Mouse (Mus musculus): ENCODE measurements around the gene Apc2. TPM values are rescaled to one million over a fixed set of nuclear protein-coding genes. Genes with fewer than 3 reads are reported as not detected.
A peak's percentile ranks its signal among the peaks of the same experiment; 100 is the strongest.

Gene Apc2
- polyA plus RNA-seq, 1 experiment, result 4.1 TPM

- TF ChIP-seq CTCF (IDR thresholded peaks at IDR 0.05; ENCODE audit: insufficient read depth, low read length), result no peak
- TF ChIP-seq POLR2A (IDR thresholded peaks at IDR 0.05; ENCODE audit: borderline replicate concordance, extremely low read depth, low read depth, low read length), result no peak
- Histone ChIP-seq H3K4me3 (replicated peaks; ENCODE audit: extremely low read depth, low read depth, low read length) (no peak overlapping the region), H3K4me1 (ENCODE audit: control insufficient read depth, insufficient read depth, low read length) (0 out of 2 replicates have a peak, but pooled peaks cover 3% of the 10 kb centered on the region)
- no peak for DNase-seq
- 2% methylated on average over 34 of the region's 34 CpGs for WGBS
Observed at GRCm38 (mm10) chr10:80356737-80357136, 61.0 kb downstream of the Apc2 start.

DNA sequence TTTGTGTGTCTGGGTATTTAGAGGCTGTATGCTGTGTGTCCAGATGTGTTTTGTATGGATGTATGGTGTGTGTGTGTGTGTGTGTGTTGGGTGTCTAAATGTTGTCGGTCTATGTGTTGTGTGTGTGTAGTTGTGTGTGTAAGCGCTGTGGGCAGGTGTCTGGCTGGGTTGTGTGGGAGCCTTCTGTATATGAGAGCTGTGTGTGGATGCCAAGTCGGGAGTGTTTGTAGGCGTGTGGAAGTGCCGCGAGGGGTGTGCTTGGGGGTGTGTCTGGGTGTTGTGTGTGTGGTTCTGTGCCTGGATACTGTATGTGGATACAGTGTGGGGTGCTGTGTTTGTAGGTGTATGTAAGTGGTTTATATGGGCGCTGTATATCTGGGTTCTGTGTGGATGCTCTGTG lies 61.6 kb downstream of the Apc2 start:
- 24% methylated on average over 7 of the region's 7 CpGs for WGBS
- Histone ChIP-seq H3K4me3 (replicated peaks; ENCODE audit: extremely low read depth, low read depth, low read length) (no peak overlapping the region), H3K4me1 (ENCODE audit: control insufficient read depth, insufficient read depth, low read length) (0 out of 2 replicates have a peak, but pooled peaks cover 3% of the 10 kb centered on the region)
- TF ChIP-seq CTCF (IDR thresholded peaks at IDR 0.05; ENCODE audit: insufficient read depth, low read length) (no peak), POLR2A (IDR thresholded peaks at IDR 0.05; ENCODE audit: borderline replicate concordance, extremely low read depth, low read depth, low read length) (no peak)
- DNase-seq, result no peak

- WGBS, result 7% methylated on average over 29 of the region's 31 CpGs
Observed at GRCm38 (mm10) chr10:80357994-80358639, 62.3 kb downstream of the Apc2 start.

DNA sequence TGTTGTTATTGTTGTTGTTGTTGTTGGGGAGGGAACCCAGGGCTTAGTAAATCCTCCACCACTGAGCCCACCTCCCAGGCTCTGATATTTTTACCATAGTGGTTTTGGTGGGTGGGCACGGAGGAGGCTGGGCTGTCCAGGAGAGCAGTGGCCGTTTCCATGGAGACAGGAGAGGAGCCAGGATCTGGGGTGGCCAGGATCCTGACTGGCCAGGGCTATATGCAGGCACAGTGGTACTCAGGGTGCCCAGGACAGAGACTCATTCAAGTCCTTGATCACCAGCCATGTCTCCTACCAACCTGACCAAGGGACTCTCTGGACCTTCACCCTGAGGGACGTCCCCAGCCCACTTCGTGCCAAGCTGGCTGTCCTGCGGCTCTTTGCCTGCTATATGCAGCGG lies 68.0 kb downstream of the Apc2 start:
- DNase-seq, result no peak
- H3K4me3 ChIP-seq (replicated peaks; ENCODE audit: extremely low read depth, low read depth, low read length), result no peak overlapping the region
- H3K4me1 ChIP-seq (ENCODE audit: control insufficient read depth, insufficient read depth, low read length), result no peaks in the 10 kb centered on the region
- no peak for TF ChIP-seq POLR2A (IDR thresholded peaks at IDR 0.05; ENCODE audit: borderline replicate concordance, extremely low read depth, low read depth, low read length)
- no peak for TF ChIP-seq CTCF (IDR thresholded peaks at IDR 0.05; ENCODE audit: insufficient read depth, low read length)
- 39% methylated on average over 6 of the region's 6 CpGs for whole genome bisulfite sequencing

More at GRCm38 (mm10) chr10:80357994-80358639, 62.3 kb downstream of the Apc2 start:
- Histone ChIP-seq H3K4me3 (replicated peaks; ENCODE audit: extremely low read depth, low read depth, low read length) (peak overlapping the region; percentile 14), H3K4me1 (ENCODE audit: control insufficient read depth, insufficient read depth, low read length) (0 out of 2 replicates have a peak, but pooled peaks cover 3% of the 10 kb centered on the region)
- TF ChIP-seq POLR2A (IDR thresholded peaks at IDR 0.05; ENCODE audit: borderline replicate concordance, extremely low read depth, low read depth, low read length), result no peak
- no peak for TF ChIP-seq CTCF (IDR thresholded peaks at IDR 0.05; ENCODE audit: insufficient read depth, low read length)
- DNase-seq, result peak; percentile 36

- no peak overlapping the region for H3K4me3 ChIP-seq (replicated peaks; ENCODE audit: extremely low read depth, low read depth, low read length)
- no peak for TF ChIP-seq POLR2A (IDR thresholded peaks at IDR 0.05; ENCODE audit: borderline replicate concordance, extremely low read depth, low read depth, low read length)
- TF ChIP-seq CTCF (IDR thresholded peaks at IDR 0.05; ENCODE audit: insufficient read depth, low read length), result no peak
- DNase-seq, result no peak
- WGBS, result 67% methylated on average over 6 of the region's 6 CpGs
- H3K4me1 ChIP-seq (ENCODE audit: control insufficient read depth, insufficient read depth, low read length), result no peaks in the 10 kb centered on the region
Observed at GRCm38 (mm10) chr10:80365736-80366135, 70.0 kb downstream of the Apc2 start.

Other genes starting within 250 kb of the Apc2 start
- gene Gpx4, start 248.8 kb upstream of the Apc2 start, polyA plus RNA-seq (2012; rRNA removed), result 581 and 623 TPM in 2 replicates
- gene Sbno2, start 190.4 kb upstream of the Apc2 start, polyA plus RNA-seq (2012; rRNA removed), result 83.7 and 85.8 TPM in 2 replicates
- gene Stk11, start 180.2 kb upstream of the Apc2 start, polyA plus RNA-seq (2012; rRNA removed), result 161 and 168 TPM in 2 replicates
- 709 and 1,054 TPM in 2 replicates for gene Atp5d, start 157.3 kb upstream of the Apc2 start, polyA plus RNA-seq (2012; rRNA removed)
- gene Cbarp, start 155.1 kb upstream of the Apc2 start, polyA plus RNA-seq (2012; rRNA removed), result 29.9 and 31.5 TPM in 2 replicates
- gene Midn, start 147.7 kb upstream of the Apc2 start, polyA plus RNA-seq (2012; rRNA removed), result 110 and 150 TPM in 2 replicates
- 162 and 200 TPM in 2 replicates for gene Cirbp, start 130.0 kb upstream of the Apc2 start, polyA plus RNA-seq (2012; rRNA removed)
- 11.2 and 14.0 TPM in 2 replicates for gene 1600002K03Rik, start 123.0 kb upstream of the Apc2 start, polyA plus RNA-seq (2012; rRNA removed)
- gene Efna2, start 116.5 kb upstream of the Apc2 start, polyA plus RNA-seq (2012; rRNA removed), result 3.6 and 4.7 TPM in 2 replicates
- 39.6 and 42.0 TPM in 2 replicates for gene Mum1, start 69.5 kb upstream of the Apc2 start, polyA plus RNA-seq (2012; rRNA removed)
- gene Ndufs7, start 46.9 kb upstream of the Apc2 start, polyA plus RNA-seq (2012; rRNA removed), result 421 and 497 TPM in 2 replicates
- gene Gamt, start 35.0 kb upstream of the Apc2 start, polyA plus RNA-seq (2012; rRNA removed), result 26.4 and 29.7 TPM in 2 replicates
- 65.9 and 68.5 TPM in 2 replicates for gene Dazap1, start 34.5 kb upstream of the Apc2 start, polyA plus RNA-seq (2012; rRNA removed)
- 1,318 and 1,397 TPM in 2 replicates for gene Rps15, start 3.5 kb upstream of the Apc2 start, polyA plus RNA-seq (2012; rRNA removed)
- 58.4 and 62.4 TPM in 2 replicates for gene 2310011J03Rik, start 24.6 kb downstream of the Apc2 start, polyA plus RNA-seq (2012; rRNA removed)
- 9.8 and 10.4 TPM in 2 replicates for gene Pcsk4, start 33.5 kb downstream of the Apc2 start, polyA plus RNA-seq (2012; rRNA removed)
- 23.7 and 26.8 TPM in 2 replicates for gene Reep6, start 34.0 kb downstream of the Apc2 start, polyA plus RNA-seq (2012; rRNA removed)
- gene Adamtsl5, start 52.4 kb downstream of the Apc2 start, polyA plus RNA-seq (2012; rRNA removed), result 87.6 and 89.2 TPM in 2 replicates
- 5.5 and 6.0 TPM in 2 replicates for gene Plk5, start 60.5 kb downstream of the Apc2 start, polyA plus RNA-seq (2012; rRNA removed)
- 37.5 and 48.3 TPM in 2 replicates for gene Mex3d, start 91.7 kb downstream of the Apc2 start, polyA plus RNA-seq (2012; rRNA removed)
- gene Mbd3, start 103.6 kb downstream of the Apc2 start, polyA plus RNA-seq (2012; rRNA removed), result 131 and 143 TPM in 2 replicates
- gene Uqcr11, start 110.9 kb downstream of the Apc2 start, polyA plus RNA-seq (2012; rRNA removed), result 1,202 and 1,263 TPM in 2 replicates
- gene Tcf3, start 137.7 kb downstream of the Apc2 start, polyA plus RNA-seq (2012; rRNA removed), result 94.7 and 98.6 TPM in 2 replicates
- not detected in 2 replicates for gene Onecut3, start 198.9 kb downstream of the Apc2 start, polyA plus RNA-seq (2012; rRNA removed)
- 0.08 and 0.11 TPM in 2 replicates for gene Atp8b3, start 243.1 kb downstream of the Apc2 start, polyA plus RNA-seq (2012; rRNA removed)